Mouse (Mus musculus): ENCODE measurements at regions not wholly inside any gene's neighbourhood (a gene's known extent, or its start where the extent isn't known, plus 50 kb on each side); places are given as distances from the start of the nearest gene placed in this dataset.

- no peak overlapping the region for H3K4me3 ChIP-seq (ENCODE audit: extremely low read depth, insufficient read depth, insufficient read length)
- no peak for DNase-seq (ENCODE audit: low read depth in 1 of 2, low spot score in 2 of 2)
- no peaks in the 10 kb centered on the region for H3K4me1 ChIP-seq (ENCODE audit: control insufficient read depth, insufficient read depth, insufficient read length)
- H3K27ac ChIP-seq (ENCODE audit: insufficient read depth, low read length): no peak overlapping the region
- WGBS: 78% methylated on average over 4 of the region's 4 CpGs
- no peaks in the 10 kb centered on the region for H3K27me3 ChIP-seq (ENCODE audit: control insufficient read depth, insufficient read depth, low read length)
- TF ChIP-seq POLR2A (IDR thresholded peaks at IDR 0.05; ENCODE audit: low read depth, low read length) (no peak), CTCF (IDR thresholded peaks at IDR 0.05; ENCODE audit: extremely low read depth, insufficient read depth, insufficient read length, insufficient replicate concordance) (no peak)
- H3K36me3 ChIP-seq (ENCODE audit: control insufficient read depth, insufficient read depth, low read length): no peaks in the 10 kb centered on the region
Observed at GRCm38 (mm10) chr8:30863017-30863416, 2565.5 kb upstream of the 5930422O12Rik start.

GRCm38 (mm10) chr8:30906044-30906695 lies 2522.3 kb upstream of the 5930422O12Rik start:
- H3K36me3 ChIP-seq (ENCODE audit: control insufficient read depth, insufficient read depth, low read length): no peaks in the 10 kb centered on the region
- no peak overlapping the region for H3K4me3 ChIP-seq (ENCODE audit: extremely low read depth, insufficient read depth, insufficient read length)
- no peaks in the 10 kb centered on the region for H3K4me1 ChIP-seq (ENCODE audit: control insufficient read depth, insufficient read depth, insufficient read length)
- no peak for DNase-seq (ENCODE audit: low read depth in 1 of 2, low spot score in 2 of 2)
- TF ChIP-seq CTCF (IDR thresholded peaks at IDR 0.05; ENCODE audit: extremely low read depth, insufficient read depth, insufficient read length, insufficient replicate concordance): no peak
- no peak for TF ChIP-seq POLR2A (IDR thresholded peaks at IDR 0.05; ENCODE audit: low read depth, low read length)
- 88% methylated on average over 11 of the region's 11 CpGs for WGBS
- H3K27ac ChIP-seq (ENCODE audit: insufficient read depth, low read length): no peak overlapping the region
- no peaks in the 10 kb centered on the region for H3K27me3 ChIP-seq (ENCODE audit: control insufficient read depth, insufficient read depth, low read length)

GRCm38 (mm10) chr8:30913664-30914063 lies 2514.8 kb upstream of the 5930422O12Rik start:
- DNase-seq (ENCODE audit: low read depth in 1 of 2, low spot score in 2 of 2): no peak
- WGBS: 90% methylated on average over 5 of the region's 5 CpGs
- TF ChIP-seq POLR2A (IDR thresholded peaks at IDR 0.05; ENCODE audit: low read depth, low read length): no peak
- no peak for TF ChIP-seq CTCF (IDR thresholded peaks at IDR 0.05; ENCODE audit: extremely low read depth, insufficient read depth, insufficient read length, insufficient replicate concordance)

GRCm38 (mm10) chr8:30915127-30915526 lies 2513.4 kb upstream of the 5930422O12Rik start:
- Histone ChIP-seq H3K27me3 (ENCODE audit: control insufficient read depth, insufficient read depth, low read length) (no peaks in the 10 kb centered on the region), H3K4me3 (ENCODE audit: extremely low read depth, insufficient read depth, insufficient read length) (no peak overlapping the region), H3K4me1 (ENCODE audit: control insufficient read depth, insufficient read depth, insufficient read length) (no peaks in the 10 kb centered on the region), H3K36me3 (ENCODE audit: control insufficient read depth, insufficient read depth, low read length) (no peaks in the 10 kb centered on the region), H3K27ac (ENCODE audit: insufficient read depth, low read length) (no peak overlapping the region)
- no peak for DNase-seq (ENCODE audit: low read depth in 1 of 2, low spot score in 2 of 2)
- no peak for TF ChIP-seq CTCF (IDR thresholded peaks at IDR 0.05; ENCODE audit: extremely low read depth, insufficient read depth, insufficient read length, insufficient replicate concordance)
- no peak for TF ChIP-seq POLR2A (IDR thresholded peaks at IDR 0.05; ENCODE audit: low read depth, low read length)
- WGBS: 56% methylated on average over 7 of the region's 7 CpGs

More at GRCm38 (mm10) chr8:30913664-30914063, 2514.8 kb upstream of the 5930422O12Rik start:
- no peak overlapping the region for H3K27ac ChIP-seq (ENCODE audit: insufficient read depth, low read length)
- no peaks in the 10 kb centered on the region for H3K36me3 ChIP-seq (ENCODE audit: control insufficient read depth, insufficient read depth, low read length)
- no peak overlapping the region for H3K4me3 ChIP-seq (ENCODE audit: extremely low read depth, insufficient read depth, insufficient read length)
- no peaks in the 10 kb centered on the region for H3K27me3 ChIP-seq (ENCODE audit: control insufficient read depth, insufficient read depth, low read length)
- H3K4me1 ChIP-seq (ENCODE audit: control insufficient read depth, insufficient read depth, insufficient read length): no peaks in the 10 kb centered on the region

GRCm38 (mm10) chr8:30915601-30916171 lies 2512.8 kb upstream of the 5930422O12Rik start:
- no peak overlapping the region for H3K27ac ChIP-seq (ENCODE audit: insufficient read depth, low read length)
- no peak for DNase-seq (ENCODE audit: low read depth in 1 of 2, low spot score in 2 of 2)
- TF ChIP-seq CTCF (IDR thresholded peaks at IDR 0.05; ENCODE audit: extremely low read depth, insufficient read depth, insufficient read length, insufficient replicate concordance) (no peak), POLR2A (IDR thresholded peaks at IDR 0.05; ENCODE audit: low read depth, low read length) (no peak)
- no peaks in the 10 kb centered on the region for H3K4me1 ChIP-seq (ENCODE audit: control insufficient read depth, insufficient read depth, insufficient read length)
- WGBS: 17% methylated on average over 13 of the region's 13 CpGs
- H3K4me3 ChIP-seq (ENCODE audit: extremely low read depth, insufficient read depth, insufficient read length): no peak overlapping the region
- H3K27me3 ChIP-seq (ENCODE audit: control insufficient read depth, insufficient read depth, low read length): no peaks in the 10 kb centered on the region
- H3K36me3 ChIP-seq (ENCODE audit: control insufficient read depth, insufficient read depth, low read length): no peaks in the 10 kb centered on the region

GRCm38 (mm10) chr8:30916184-30916751 lies 2512.2 kb upstream of the 5930422O12Rik start:
- 15% methylated on average over 12 of the region's 12 CpGs for WGBS
- no peak overlapping the region for H3K4me3 ChIP-seq (ENCODE audit: extremely low read depth, insufficient read depth, insufficient read length)
- no peaks in the 10 kb centered on the region for H3K36me3 ChIP-seq (ENCODE audit: control insufficient read depth, insufficient read depth, low read length)
- no peak overlapping the region for H3K27ac ChIP-seq (ENCODE audit: insufficient read depth, low read length)
- TF ChIP-seq CTCF (IDR thresholded peaks at IDR 0.05; ENCODE audit: extremely low read depth, insufficient read depth, insufficient read length, insufficient replicate concordance) (no peak), POLR2A (IDR thresholded peaks at IDR 0.05; ENCODE audit: low read depth, low read length) (no peak)
- H3K4me1 ChIP-seq (ENCODE audit: control insufficient read depth, insufficient read depth, insufficient read length): no peaks in the 10 kb centered on the region
- no peak for DNase-seq (ENCODE audit: low read depth in 1 of 2, low spot score in 2 of 2)
- no peaks in the 10 kb centered on the region for H3K27me3 ChIP-seq (ENCODE audit: control insufficient read depth, insufficient read depth, low read length)

GRCm38 (mm10) chr8:30921451-30921850 lies 2507.1 kb upstream of the 5930422O12Rik start:
- H3K27me3 ChIP-seq (ENCODE audit: control insufficient read depth, insufficient read depth, low read length): no peaks in the 10 kb centered on the region
- no peak overlapping the region for H3K27ac ChIP-seq (ENCODE audit: insufficient read depth, low read length)
- 92% methylated on average over 12 of the region's 12 CpGs for WGBS
- DNase-seq (ENCODE audit: low read depth in 1 of 2, low spot score in 2 of 2): no peak
- H3K4me3 ChIP-seq (ENCODE audit: extremely low read depth, insufficient read depth, insufficient read length): no peak overlapping the region
- no peaks in the 10 kb centered on the region for H3K36me3 ChIP-seq (ENCODE audit: control insufficient read depth, insufficient read depth, low read length)
- H3K4me1 ChIP-seq (ENCODE audit: control insufficient read depth, insufficient read depth, insufficient read length): no peaks in the 10 kb centered on the region
- TF ChIP-seq CTCF (IDR thresholded peaks at IDR 0.05; ENCODE audit: extremely low read depth, insufficient read depth, insufficient read length, insufficient replicate concordance): no peak
- no peak for TF ChIP-seq POLR2A (IDR thresholded peaks at IDR 0.05; ENCODE audit: low read depth, low read length)

All from spleen, adult 2 months (tissue).